Mouse (Mus musculus): ENCODE data around the gene Slc7a4. TPM values are rescaled to one million over a fixed set of nuclear protein-coding genes. Genes with fewer than 3 reads are reported as not detected.
"Not testable (repeated sequence)": the region's sequence is repeated elsewhere in the genome, so short reads cannot be mapped to it uniquely, and the experiment has no call there.

The Slc7a4 gene
- polyA plus RNA-seq, 1 experiment: 332 TPM

- DNase-seq (ENCODE audit: low read depth): no peak
Measured at GRCm38 (mm10) chr16:17561751-17562208, 21.2 kb downstream of the Slc7a4 start, which contains the start of gene P2rx6. Gene P2rx6, plus strand, starts transcription at chr16:17561885.

- no peak for DNase-seq (ENCODE audit: low read depth)
Measured at GRCm38 (mm10) chr16:17561128-17561750, 21.8 kb downstream of the Slc7a4 start, which contains the start of gene Lrrc74b. Gene Lrrc74b, minus strand, starts transcription at chr16:17561247.

- no peak for DNase-seq (ENCODE audit: low read depth)
Measured at GRCm38 (mm10) chr16:17559396-17560027, 23.5 kb downstream of the Slc7a4 start.

- DNase-seq (ENCODE audit: low read depth): no peak
Measured at GRCm38 (mm10) chr16:17558811-17559210, 24.2 kb downstream of the Slc7a4 start.

GRCm38 (mm10) chr16:17557947-17558480 is 25.0 kb downstream of the Slc7a4 start:
- no peak for DNase-seq (ENCODE audit: low read depth)

GRCm38 (mm10) chr16:17556907-17557306 is 26.1 kb downstream of the Slc7a4 start:
- DNase-seq (ENCODE audit: low read depth): no peak

- DNase-seq (ENCODE audit: low read depth): no peak
Measured at GRCm38 (mm10) chr16:17556180-17556579, 26.8 kb downstream of the Slc7a4 start.

- not testable (repeated sequence) for DNase-seq (ENCODE audit: low read depth)
Measured at GRCm38 (mm10) chr16:17554702-17555101, 28.3 kb downstream of the Slc7a4 start.

- no peak for DNase-seq (ENCODE audit: low read depth)
Measured at GRCm38 (mm10) chr16:17553910-17554685, 28.9 kb downstream of the Slc7a4 start.

- no peak for DNase-seq (ENCODE audit: low read depth)
Measured at GRCm38 (mm10) chr16:17552837-17553236, 30.2 kb downstream of the Slc7a4 start.

- no peak for DNase-seq (ENCODE audit: low read depth)
Measured at GRCm38 (mm10) chr16:17542632-17543031, 40.4 kb downstream of the Slc7a4 start.

- DNase-seq (ENCODE audit: low read depth): no peak
Measured at GRCm38 (mm10) chr16:17536584-17536983, 46.4 kb downstream of the Slc7a4 start.

- DNase-seq (ENCODE audit: low read depth): no peak
Measured at GRCm38 (mm10) chr16:17532676-17533329, 50.2 kb downstream of the Slc7a4 start.

GRCm38 (mm10) chr16:17532271-17532670 is 50.7 kb downstream of the Slc7a4 start:
- no peak for DNase-seq (ENCODE audit: low read depth)

- no peak for DNase-seq (ENCODE audit: low read depth)
Measured at GRCm38 (mm10) chr16:17530640-17531288, 52.2 kb downstream of the Slc7a4 start, which contains the start of gene Thap7. Gene Thap7, minus strand, starts transcription at chr16:17531136.

GRCm38 (mm10) chr16:17529981-17530586 is 52.9 kb downstream of the Slc7a4 start:
- DNase-seq (ENCODE audit: low read depth): no peak

- no peak for DNase-seq (ENCODE audit: low read depth)
Measured at GRCm38 (mm10) chr16:17528276-17528675, 54.7 kb downstream of the Slc7a4 start.

- DNase-seq (ENCODE audit: low read depth): no peak
Measured at GRCm38 (mm10) chr16:17527606-17528005, 55.4 kb downstream of the Slc7a4 start.

GRCm38 (mm10) chr16:17526223-17526622 is 56.8 kb downstream of the Slc7a4 start:
- DNase-seq (ENCODE audit: low read depth): no peak

GRCm38 (mm10) chr16:17525524-17525923 is 57.5 kb downstream of the Slc7a4 start:
- no peak for DNase-seq (ENCODE audit: low read depth)

GRCm38 (mm10) chr16:17524156-17524555 is 58.9 kb downstream of the Slc7a4 start:
- no peak for DNase-seq (ENCODE audit: low read depth)
